Mouse (Mus musculus) urinary bladder, postnatal 36 days (tissue): ENCODE measurements around the gene Gm9999.
"Not testable (repeated sequence)": the region's sequence is repeated elsewhere in the genome, so short reads cannot be mapped to it uniquely, and the experiment has no call there.

Source experiments
- DNase-seq, 2 experiments: peaks; one replicate each; pipeline ENCODE4 v3.0.0; 2022; ENCODE audit warnings: low spot score in 2 of 2, mixed read lengths in 1 of 2

Gene Gm9999

DNA sequence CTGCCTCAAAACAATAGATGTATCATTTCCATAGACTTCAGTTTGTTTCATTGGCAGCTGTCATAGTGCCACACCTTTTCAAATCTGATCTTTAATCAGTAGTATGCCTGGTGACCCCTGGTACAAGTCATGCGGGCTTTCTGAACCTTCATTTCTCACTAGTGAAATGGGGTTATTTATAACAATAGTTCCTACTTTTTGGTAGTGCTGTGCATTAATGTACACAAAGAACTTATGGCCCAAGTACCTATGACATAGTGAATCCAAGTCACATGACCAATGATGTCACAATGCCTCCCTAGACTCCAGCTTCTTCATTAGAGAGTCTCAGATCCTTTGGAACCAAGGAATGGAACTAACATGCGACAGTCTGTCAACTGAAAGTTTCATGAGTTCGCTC, at the start of gene Gm9999:
Gm9999 (plus strand) TSS at position 301 of the 400 bp plus-strand sequence.
- no peak for DNase-seq

DNA sequence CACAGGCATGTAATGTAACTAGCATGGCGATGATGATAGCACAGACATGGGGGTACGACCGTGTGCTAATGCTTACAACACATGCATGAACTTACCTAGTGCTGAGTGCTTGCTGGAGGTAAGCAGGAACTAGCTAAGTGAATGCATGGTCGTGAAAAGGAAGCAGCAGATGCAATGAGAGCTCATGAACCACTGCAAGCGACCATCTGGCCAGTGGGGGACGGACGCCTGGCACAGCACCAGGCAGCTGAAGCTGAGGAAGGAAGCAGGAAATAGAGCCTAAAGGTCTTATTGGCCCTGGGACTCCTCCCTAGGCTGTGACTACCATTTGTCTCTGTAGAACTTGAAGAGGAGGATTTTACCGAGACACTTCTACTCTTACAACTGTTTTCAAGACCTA, 48.6 kb upstream of the Gm9999 start:
- no peak for DNase-seq

DNA sequence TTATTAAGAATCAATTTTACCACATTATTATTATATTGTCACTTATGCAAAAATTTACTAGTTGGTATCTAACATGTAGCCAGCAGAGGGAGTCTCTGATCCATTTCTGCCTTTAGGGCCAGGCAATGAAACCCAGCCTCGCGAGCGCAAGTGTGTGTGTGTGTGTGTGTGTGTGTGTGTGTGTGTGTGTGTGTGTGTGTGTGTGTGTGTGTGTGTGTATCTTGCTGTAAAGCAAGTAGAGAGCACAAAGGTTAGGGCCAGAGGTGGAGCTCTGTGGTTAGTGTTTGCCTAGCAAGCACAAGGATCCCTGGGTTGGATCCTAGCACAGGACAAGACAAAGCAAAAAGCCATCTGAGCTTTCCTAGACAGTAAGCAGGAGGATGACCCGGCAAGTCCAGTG, 47.5 kb upstream of the Gm9999 start:
- DNase-seq: peak in 1 of 2 experiments; percentile 13

DNA sequence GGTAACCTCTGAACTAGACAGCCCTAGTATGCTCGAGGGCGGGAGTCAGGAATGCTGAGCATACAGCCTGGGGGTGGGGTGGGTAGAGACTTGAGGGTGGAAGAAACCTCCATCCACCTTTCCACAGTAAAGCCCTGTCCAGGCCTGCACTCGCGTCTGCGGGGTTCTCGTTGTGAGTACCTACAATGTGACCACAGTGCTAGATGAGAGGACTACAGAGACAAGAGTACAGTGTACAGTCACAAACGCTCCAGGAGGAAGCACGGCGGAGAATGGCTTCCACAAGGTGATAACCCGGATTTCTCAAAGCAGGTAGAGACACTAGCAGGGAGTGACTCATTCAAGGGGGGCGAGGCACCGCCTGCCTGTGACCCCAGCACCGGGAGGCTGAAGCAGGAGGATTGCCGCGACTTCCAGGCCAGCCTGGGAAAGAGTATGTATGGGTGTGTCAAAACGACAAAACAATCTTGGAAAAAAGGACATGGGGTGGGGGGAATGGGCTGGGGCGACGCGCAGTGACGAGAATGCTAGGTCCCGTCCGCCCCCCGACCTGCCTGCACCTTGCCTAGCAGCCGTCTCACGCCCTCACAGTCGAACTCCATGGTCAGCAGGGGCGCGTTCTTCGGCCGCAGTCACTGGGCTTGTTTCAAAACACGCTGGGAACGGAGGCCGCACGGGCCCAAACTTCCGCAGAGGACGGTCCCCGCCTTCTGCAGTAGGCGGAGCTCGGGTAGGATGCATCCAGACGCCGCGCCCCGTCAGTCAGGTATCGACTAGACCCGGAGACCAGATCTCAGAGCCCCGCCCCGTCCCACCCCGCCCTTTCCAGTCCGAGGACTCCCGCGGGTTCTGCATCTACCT, 25.3 kb upstream of the Gm9999 start, which contains the start of gene Uevld:
Uevld (minus strand) TSS at position 697 of the 861 bp plus-strand sequence.
- peak; percentile 94 to 95 for DNase-seq

DNA sequence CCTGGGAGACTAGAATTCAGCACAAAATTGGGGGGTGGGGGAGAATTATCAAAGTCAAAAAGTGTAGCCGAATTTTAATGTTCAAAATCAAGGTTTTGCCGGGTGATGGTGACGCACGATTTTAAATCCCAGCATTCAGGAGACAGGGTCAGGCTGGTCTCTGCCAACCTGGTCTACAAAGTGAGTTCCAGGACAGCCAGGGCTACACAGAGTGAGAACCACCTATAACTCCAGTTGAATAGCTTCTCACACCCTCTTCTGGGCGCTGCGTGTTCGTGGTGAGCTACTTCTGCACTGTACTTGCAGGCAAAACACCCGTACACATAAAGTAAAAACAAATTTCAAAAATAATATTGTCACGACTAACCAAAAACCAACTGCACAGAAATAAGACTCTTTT, 24.5 kb upstream of the Gm9999 start:
- no peak for DNase-seq

DNA sequence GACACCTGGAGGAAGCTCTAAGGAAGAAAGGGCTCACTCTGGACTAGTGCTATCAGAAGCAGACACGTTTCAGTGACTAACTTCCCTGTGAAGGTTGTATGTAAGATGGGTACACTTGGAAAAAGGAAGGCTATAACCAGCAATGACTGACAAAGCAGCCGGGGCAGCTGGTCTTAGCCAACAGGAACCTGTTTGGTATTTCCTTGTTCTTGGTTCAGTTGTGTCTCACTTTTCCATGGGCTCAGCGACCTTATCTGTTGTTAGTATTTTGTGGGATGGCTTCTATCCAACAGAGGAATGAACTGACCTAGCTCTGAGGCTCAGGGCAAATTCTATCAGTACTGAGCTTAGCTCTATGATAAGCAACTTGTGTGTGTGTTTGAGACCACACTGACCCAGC, 22.4 kb upstream of the Gm9999 start:
- no peak for DNase-seq

DNA sequence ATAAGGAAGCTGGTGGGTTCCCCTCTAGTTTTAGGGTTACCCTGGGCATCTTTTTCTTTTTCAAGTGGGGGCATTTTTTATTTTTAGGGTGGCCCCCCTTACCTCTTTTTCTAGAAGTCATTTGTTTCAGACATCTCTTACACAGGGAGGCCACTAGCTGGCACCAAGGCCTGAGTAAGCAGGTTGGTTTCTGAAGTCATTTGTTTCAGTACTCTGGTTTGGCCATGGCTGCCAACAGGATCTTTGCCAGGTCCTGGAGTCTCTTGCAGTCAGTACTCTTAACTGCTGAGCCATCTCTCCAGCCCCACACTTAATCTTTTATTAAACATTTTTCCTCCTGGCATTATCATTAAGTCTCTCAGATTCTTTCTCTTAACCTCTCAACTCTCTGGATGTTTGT, 21.2 kb upstream of the Gm9999 start:
- DNase-seq: no peak

DNA sequence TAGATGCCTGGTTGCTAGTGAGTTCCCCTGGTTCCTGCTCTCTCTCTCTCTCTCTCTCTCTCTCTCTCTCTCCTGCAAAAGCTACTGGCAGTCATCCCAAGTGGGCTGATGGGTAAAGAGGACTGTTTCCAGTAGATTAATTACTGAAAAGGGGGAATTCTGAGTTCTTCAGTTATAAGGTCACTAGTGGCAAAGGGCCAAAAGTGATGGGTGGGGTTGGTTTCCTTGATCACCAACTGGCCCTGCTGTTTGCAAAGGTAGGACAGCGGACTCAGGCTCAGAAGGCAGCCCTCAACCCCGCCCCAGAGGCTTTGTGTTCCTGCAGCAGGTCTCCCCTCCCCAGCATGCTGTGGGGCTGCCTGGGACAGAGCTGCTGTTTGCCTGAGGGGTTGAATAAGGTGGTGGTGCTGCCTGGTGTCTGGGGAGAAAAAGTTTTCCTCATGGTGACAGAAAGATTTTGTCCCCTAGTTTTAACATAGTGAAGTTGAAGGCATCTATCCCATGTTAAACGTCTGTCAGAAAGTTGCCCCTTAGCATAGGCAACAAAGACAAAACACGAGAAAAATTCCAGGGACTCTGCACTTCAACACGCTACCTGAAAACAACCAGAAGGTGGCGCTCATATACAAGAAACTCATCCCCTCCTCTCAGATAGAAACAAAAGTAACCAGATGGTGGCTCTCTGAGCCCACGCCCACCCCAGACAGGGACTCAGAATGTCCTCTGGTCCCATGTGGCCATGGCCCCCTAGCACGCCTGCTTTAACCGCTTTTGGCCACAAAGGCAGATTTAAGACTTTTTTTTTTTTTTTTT, 20.4 kb upstream of the Gm9999 start:
- DNase-seq: peak; percentile 35 to 51

DNA sequence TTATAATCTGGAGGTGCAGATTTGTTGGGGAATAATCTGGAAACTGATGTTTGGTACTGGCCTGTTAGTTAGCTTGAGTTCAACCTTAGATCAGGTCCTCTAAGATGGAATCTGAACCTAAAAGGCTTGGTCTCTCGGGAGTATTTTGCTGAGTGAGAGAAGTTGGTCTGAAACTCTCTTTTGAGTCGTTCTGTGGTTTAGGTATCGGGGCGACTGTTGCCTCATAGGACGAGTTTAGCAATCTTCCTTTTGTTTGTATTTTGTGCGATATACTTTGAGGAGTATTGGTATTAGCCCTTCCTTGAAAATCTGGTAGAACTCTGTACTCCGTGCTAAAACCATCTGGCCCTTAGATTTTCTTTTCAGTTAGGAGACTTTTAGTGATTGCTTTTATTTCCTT, 19.3 kb upstream of the Gm9999 start:
- no peak for DNase-seq

DNA sequence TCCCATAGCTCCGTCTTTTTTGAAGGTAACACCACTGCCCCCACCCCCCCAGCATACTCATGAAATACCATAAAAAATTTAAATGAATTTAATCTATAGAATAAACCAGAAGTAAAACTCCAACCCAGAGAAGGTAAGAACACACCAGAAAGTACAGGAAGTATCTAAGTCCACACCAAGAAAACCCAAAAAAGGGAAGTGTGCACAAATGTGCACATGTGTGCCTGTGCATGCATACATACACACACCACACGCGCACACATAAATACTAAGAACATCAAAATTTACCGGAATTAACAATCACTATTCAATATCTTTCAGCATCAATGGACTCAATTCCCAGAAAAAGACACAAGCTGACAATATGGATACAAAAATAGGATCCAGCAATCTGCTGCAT, 13.5 kb upstream of the Gm9999 start:
- no peak for DNase-seq

DNA sequence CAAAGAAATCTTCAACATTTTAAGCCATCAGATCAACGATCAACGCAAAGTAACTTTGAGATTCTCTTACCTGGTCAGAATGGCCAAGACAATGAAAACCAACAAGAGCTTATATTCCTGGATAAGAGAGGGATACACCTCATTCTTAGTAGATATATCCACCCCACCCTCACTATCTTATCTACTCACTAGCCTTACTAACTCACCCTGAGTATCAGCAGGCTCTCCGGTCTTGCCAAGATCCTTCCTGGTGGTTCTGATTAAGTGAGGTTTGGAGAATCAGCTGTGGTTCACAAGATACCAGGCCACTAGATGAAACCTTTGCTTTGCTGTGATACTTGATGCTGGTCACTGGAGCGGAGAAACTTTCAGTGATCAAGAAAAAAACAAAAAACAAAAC, 8.7 kb upstream of the Gm9999 start:
- DNase-seq: no peak

DNA sequence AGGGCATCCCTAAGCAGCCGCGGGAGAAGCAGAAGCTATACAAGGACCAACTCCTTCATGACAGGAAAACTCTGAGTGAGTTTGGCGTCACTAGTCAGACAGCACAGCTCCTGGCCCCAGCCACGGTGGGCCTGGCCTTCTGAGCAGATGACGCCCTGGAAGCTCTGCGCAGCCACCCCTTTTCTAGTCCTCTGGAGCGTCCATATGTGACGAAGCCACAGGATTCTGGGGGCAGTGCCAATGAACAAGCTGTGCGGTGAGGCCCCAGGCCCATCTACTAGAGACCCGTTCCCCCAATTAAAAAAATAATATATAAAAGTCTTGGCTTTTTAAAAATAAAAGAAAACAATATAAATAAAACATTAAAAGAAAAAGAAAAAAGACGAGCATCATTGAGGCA, 7.9 kb upstream of the Gm9999 start:
- DNase-seq: no peak

DNA sequence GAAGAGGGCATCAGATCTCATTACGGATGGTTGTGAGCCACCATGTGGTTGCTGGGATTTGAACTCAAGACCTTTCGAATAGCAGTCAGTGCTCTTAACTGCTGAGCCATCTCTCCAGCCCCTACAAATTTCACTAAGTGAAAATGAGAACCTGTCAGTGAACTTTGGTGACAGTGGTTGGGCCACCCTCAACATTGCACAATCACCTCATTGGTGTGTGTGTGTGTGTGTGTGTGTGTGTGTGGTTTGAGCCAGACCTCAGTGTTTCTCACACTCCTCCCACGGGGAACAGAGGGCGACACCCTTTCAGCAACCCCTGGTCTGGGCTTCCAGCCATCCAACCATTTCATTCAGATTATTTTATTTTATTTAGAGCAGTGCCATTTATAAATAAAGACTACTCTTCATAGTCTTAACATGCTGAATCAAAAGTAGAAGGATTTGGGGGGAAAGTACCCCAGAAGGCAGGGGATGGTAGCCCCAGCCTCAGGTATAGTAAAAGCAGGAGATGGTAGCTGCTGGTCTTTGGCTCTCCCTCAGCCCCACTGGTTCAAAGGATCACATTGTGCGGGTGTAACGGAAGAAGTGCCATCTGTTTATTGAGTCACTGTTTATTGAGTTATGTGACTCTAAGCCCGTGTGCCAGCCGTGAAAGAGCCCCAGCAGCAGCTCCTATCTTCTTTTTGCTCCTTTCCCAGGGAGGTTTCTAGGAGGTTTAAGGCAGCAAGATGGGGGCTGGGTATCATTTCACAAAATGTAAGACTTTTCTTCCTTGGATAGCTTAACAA, 2.5 kb downstream of the Gm9999 start:
- DNase-seq: peak in 1 of 2 experiments; percentile 36

DNA sequence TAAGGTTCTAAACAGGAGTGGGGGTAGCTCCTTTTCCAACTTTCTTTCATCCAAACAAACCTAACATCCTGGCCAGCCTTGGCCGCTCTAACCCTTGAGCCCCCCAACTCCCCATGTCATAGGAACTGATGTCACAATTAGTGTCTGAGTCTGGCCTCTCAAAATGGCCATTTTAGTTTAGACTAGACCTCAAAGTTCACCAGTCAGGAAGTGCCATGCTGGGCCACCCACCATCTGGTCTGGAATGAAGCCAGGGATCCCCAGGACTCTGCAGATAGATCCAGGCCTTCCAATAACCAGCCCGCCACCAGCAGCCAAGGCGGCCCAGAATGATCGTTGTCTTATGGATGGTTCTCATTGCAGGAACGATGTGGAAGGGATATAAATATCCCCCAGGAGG, 3.3 kb downstream of the Gm9999 start:
- no peak for DNase-seq

DNA sequence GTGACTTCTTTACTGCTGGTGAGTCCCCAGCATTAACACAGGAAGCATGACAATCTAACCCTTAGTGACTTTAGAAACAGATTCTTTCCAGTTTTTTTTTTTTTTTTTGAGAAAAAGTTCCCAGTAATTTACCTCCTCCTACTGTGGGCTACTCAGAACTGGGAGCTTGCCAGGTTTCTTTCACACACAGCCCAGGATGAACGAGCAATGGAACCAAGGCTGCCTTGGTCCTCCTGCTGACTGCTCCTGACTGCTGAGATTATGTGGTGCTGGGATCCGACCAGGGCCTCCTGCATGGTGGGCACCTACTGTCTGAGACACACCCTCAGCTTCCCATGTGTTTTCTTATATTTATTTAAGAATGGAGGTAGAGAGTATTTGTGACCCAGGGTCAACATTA, 3.7 kb downstream of the Gm9999 start:
- no peak for DNase-seq

DNA sequence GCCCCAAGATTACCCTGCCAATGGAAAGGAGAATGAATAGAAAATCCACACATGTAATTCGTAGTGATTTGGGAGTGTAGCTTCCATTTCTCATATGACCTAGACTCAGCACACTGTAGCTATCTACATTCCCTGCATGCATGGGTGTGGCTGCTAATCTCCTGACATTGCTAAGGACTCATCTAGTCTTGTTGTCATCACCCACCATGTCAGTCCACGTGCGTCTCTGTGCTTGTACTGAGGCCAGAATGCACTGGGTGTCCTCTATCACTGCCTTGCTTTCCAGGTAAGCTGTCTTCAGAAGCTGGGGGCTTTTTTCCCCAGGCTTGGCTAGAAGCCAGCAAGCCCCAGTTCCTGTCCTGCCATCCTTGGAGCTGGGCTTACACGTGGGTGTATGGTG, 6.0 kb downstream of the Gm9999 start:
- DNase-seq: not testable (repeated sequence)

DNA sequence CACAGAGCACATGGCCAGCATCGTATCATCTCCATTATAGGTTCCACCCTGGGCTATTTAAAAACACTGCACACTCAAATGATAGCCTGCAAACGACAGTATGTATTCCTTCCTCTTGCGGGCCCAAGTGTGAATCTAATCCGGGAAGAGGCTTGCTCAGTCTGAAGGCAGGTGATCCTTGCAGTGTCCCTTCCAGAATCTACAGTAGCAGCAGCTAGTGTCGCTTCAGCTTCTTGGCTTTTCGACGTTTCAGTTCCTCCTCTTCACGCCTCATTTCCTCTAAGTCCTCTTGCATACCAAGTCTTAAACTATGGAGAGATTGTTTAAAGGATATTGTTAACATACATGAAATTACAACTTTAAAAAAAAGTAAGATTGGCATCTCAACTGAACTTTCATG, 9.7 kb downstream of the Gm9999 start:
- no peak for DNase-seq

DNA sequence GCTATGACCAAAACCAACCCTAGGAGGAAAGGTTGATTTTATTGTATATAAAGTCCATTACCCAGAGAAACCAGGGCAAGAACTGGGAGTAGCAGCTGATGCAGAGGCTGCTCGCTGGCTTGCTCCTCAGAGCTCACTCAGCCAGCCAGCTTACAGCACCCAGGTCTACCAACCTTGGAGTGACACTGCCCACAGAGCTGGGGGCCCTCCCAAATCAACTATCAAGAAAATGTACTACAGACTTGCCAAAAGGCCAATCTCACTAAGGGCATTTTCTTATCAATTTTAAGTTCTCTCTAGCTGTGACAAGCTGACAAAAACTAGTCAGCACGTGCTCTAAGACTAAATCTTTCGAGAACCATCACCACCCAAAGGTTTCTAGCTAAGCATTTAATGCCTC, 12.2 kb downstream of the Gm9999 start:
- DNase-seq: no peak

DNA sequence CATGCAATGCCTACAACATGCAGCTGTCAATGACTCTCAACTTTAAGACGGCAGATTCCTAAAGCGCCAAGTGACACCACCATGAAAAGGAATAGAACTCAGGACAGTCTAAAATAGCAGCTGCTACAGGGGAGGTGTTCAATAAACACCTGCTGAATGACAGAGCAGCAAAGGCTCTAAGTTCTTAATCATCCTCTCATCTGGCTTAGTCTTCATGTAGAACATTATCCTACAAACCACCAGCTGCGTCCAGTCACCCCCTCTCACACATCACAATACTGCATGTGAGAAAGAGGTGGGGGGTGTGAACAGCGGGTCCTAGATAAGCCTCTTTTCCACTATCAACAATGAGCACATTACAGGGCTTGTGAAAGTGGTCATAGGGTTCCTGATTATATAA, 13.6 kb downstream of the Gm9999 start:
- no peak for DNase-seq

DNA sequence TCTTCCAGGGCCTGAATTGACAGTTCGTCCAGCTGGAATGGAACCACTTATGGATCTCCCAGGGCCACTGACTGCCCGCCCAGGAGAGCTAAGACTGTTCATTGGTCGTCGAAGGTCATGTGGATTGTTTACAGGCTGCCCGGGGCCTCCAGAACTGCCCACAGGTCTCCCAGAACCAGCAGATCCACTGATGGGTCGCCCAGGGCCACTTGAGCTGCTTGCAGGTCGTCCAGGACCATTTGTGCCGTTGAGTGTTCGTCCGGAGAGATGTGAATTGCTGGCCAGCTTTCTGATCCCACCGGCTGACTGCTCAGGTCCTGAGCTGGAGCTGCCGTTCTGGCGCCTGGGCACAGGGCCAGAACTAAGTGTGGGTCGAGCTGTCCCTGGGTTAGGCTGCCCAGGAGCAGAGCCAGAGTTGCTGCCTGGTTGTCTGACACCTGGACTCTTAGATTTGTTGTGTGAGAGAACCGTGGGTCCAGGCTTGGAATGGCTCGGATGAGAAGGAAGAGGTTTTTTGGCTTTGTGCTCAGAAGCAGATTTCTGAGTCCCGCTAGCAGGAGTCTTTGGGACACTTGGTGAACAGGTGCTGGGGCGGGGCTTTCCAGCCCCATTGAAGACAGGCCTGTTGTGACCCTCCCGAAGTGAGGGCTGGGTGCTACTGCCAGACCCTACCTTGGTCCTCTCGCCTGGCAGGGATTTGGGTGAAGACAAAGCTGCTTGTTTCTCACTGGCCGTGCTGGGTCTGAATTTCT, 14.4 kb downstream of the Gm9999 start:
- DNase-seq: no peak

DNA sequence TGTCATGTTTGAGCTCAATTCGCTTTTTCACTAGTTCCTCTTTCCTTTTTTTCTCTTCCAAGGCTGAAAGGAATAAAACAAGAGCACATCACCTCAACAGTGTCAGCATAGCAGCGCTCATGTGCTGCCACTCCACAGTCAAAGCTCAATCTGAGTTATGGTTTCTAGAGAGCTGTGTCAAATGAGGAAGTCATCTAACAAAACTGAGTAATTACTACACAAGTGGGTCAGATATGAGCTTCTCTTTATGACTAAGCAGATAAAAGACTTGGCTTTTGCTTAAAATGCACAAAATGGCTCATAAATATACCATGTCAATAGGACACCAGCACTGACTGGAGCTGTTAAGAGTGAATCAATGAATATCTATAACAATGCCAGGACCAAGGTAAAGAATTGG, 15.6 kb downstream of the Gm9999 start:
- DNase-seq: no peak
